Mouse (Mus musculus): ENCODE results near the gene Parvg.

DNA sequence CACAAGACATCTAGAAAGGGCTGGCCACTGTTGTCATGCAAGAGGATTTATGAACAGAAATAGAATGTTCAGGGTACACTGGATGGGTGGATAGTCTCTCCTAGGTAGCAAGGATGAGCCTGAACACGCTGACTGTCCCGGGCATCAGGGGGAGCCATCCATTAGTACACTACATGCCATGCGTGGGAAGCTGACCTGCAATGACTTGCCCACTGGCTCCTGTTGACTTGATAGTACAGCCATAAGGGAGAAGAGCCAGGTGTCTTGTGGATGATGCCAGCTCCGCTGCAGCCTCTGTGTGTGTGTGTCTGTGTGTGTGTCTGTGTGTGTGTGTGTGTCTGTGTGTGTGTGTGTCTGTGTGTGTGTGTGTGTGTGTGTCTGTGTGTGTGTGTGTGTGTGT lies 4.4 kb upstream of the Parvg start:
- TF ChIP-seq CTCF (IDR thresholded peaks at IDR 0.05; ENCODE audit: extremely low read depth, insufficient read length, insufficient replicate concordance, low read depth, low read length) (no peak), POLR2A (IDR thresholded peaks at IDR 0.05; ENCODE audit: low read depth, low read length) (no peak)
